Mouse (Mus musculus) brain, embryonic 14.5 days (tissue): ENCODE data around the gene Gm12184.

ENCODE experiments used
- CTCF ChIP-seq: fragments of 200-500 bp; IDR thresholded peaks from 2 replicates; pipeline ENCODE4 v1.5.1; 2012; ENCODE audit warnings: inconsistent platforms, mild to moderate bottlenecking, moderate library complexity, borderline replicate concordance; ENCODE audit not compliant: insufficient read depth, insufficient read length; ENCODE audit errors: extremely low read depth
- POLR2A ChIP-seq: fragments of 200-500 bp; IDR thresholded peaks from 2 replicates; pipeline ENCODE4 v1.6.1; 2012; ENCODE audit warnings: mild to moderate bottlenecking, inconsistent platforms, borderline replicate concordance; ENCODE audit not compliant: poor library complexity, insufficient read depth, insufficient read length, severe bottlenecking; ENCODE audit errors: extremely low read depth

- peak; percentile 72; the same call in 1 of the 2 replicates for TF ChIP-seq CTCF
- TF ChIP-seq POLR2A, result no peak
Measured at GRCm38 (mm10) chr11:48874465-48874864, 48.0 kb upstream of the Gm12184 start.
